Mouse (Mus musculus): ENCODE measurements around the gene Eif4g1. TPM values are rescaled to one million over a fixed set of nuclear protein-coding genes. Genes with fewer than 3 reads are reported as not detected.

The Eif4g1 gene
- total RNA-seq, 2 experiments from 2014 or later = 119 to 159 TPM

- ATAC-seq (ENCODE audit: poor library complexity, severe bottlenecking) = peak; percentile 89
These were observed 4.4 kb downstream of the Eif4g1 start for GRCm38 (mm10) chr16:20672500-20672902.

GRCm38 (mm10) chr16:20672965-20673705, 5.0 kb downstream of the Eif4g1 start:
- peak; percentile 63 for ATAC-seq (ENCODE audit: poor library complexity, severe bottlenecking)

GRCm38 (mm10) chr16:20673706-20674303, 5.7 kb downstream of the Eif4g1 start:
- ATAC-seq (ENCODE audit: poor library complexity, severe bottlenecking) = no peak

GRCm38 (mm10) chr16:20675213-20675612, 7.1 kb downstream of the Eif4g1 start:
- ATAC-seq (ENCODE audit: poor library complexity, severe bottlenecking) = no peak

- no peak for ATAC-seq (ENCODE audit: poor library complexity, severe bottlenecking)
These were observed 8.6 kb downstream of the Eif4g1 start for GRCm38 (mm10) chr16:20676702-20677101.

- no peak for ATAC-seq (ENCODE audit: poor library complexity, severe bottlenecking)
These were observed 9.3 kb downstream of the Eif4g1 start for GRCm38 (mm10) chr16:20677380-20677779.

- peak; percentile 81 for ATAC-seq (ENCODE audit: poor library complexity, severe bottlenecking)
These were observed 10.0 kb downstream of the Eif4g1 start for GRCm38 (mm10) chr16:20677974-20678675.

- ATAC-seq (ENCODE audit: poor library complexity, severe bottlenecking) = no peak
These were observed 22.7 kb downstream of the Eif4g1 start for GRCm38 (mm10) chr16:20690774-20691173.

- no peak for ATAC-seq (ENCODE audit: poor library complexity, severe bottlenecking)
These were observed 23.5 kb downstream of the Eif4g1 start for GRCm38 (mm10) chr16:20691617-20692016.

GRCm38 (mm10) chr16:20692241-20692965, 24.3 kb downstream of the Eif4g1 start:
- ATAC-seq (ENCODE audit: poor library complexity, severe bottlenecking) = no peak

GRCm38 (mm10) chr16:20693111-20693701, 25.1 kb downstream of the Eif4g1 start, which contains the start of gene Fam131a:
TSS of gene Fam131a (plus strand) at chr16:20693241.
- peak; percentile 83 for ATAC-seq (ENCODE audit: poor library complexity, severe bottlenecking)

- ATAC-seq (ENCODE audit: poor library complexity, severe bottlenecking) = peak; percentile 58
These were observed 26.7 kb downstream of the Eif4g1 start for GRCm38 (mm10) chr16:20694781-20695180.

- no peak for ATAC-seq (ENCODE audit: poor library complexity, severe bottlenecking)
These were observed 27.7 kb downstream of the Eif4g1 start for GRCm38 (mm10) chr16:20695622-20696323.

GRCm38 (mm10) chr16:20699266-20699665, 31.2 kb downstream of the Eif4g1 start:
- ATAC-seq (ENCODE audit: poor library complexity, severe bottlenecking) = no peak

GRCm38 (mm10) chr16:20700036-20700435, 31.9 kb downstream of the Eif4g1 start:
- ATAC-seq (ENCODE audit: poor library complexity, severe bottlenecking) = no peak

GRCm38 (mm10) chr16:20701316-20701715, 33.2 kb downstream of the Eif4g1 start:
- no peak for ATAC-seq (ENCODE audit: poor library complexity, severe bottlenecking)

- ATAC-seq (ENCODE audit: poor library complexity, severe bottlenecking) = no peak
These were observed 33.8 kb downstream of the Eif4g1 start for GRCm38 (mm10) chr16:20701729-20702521.

- ATAC-seq (ENCODE audit: poor library complexity, severe bottlenecking) = peak; percentile 74
These were observed 34.4 kb downstream of the Eif4g1 start for GRCm38 (mm10) chr16:20702522-20702893.

GRCm38 (mm10) chr16:20703071-20703470, 35.0 kb downstream of the Eif4g1 start:
- no peak for ATAC-seq (ENCODE audit: poor library complexity, severe bottlenecking)
